Mouse (Mus musculus) lung, postnatal 14 days (tissue): ENCODE measurements around the gene Rbm8a.

Experiments used
- DNase-seq: peaks from one replicate; pipeline ENCODE4 v3.0.0; 2021

The Rbm8a gene

GRCm38 (mm10) chr3:96629729-96630600 is at the start of gene Rbm8a:
Rbm8a (plus strand) TSS chr3:96629933.
- DNase-seq = peak; percentile 97

- no peak for DNase-seq
Measured at GRCm38 (mm10) chr3:96581141-96581540, 48.6 kb upstream of the Rbm8a start.

- no peak for DNase-seq
Measured at GRCm38 (mm10) chr3:96581771-96582515, 47.8 kb upstream of the Rbm8a start.

- DNase-seq = no peak
Measured at GRCm38 (mm10) chr3:96583386-96583785, 46.3 kb upstream of the Rbm8a start.

- DNase-seq = no peak
Measured at GRCm38 (mm10) chr3:96590657-96591056, 39.1 kb upstream of the Rbm8a start.

GRCm38 (mm10) chr3:96593374-96593773 is 36.4 kb upstream of the Rbm8a start:
- peak; percentile 41 for DNase-seq

- peak; percentile 95 for DNase-seq
Measured at GRCm38 (mm10) chr3:96593790-96594560, 35.8 kb upstream of the Rbm8a start, which contains the start of gene Polr3gl. Polr3gl (minus strand) TSS chr3:96594181.

GRCm38 (mm10) chr3:96594851-96595250 is 34.9 kb upstream of the Rbm8a start:
- DNase-seq = no peak

GRCm38 (mm10) chr3:96595661-96596060 is 34.1 kb upstream of the Rbm8a start:
- no peak for DNase-seq

- peak; percentile 40 for DNase-seq
Measured at GRCm38 (mm10) chr3:96596228-96596707, 33.5 kb upstream of the Rbm8a start, which contains the start of gene Ankrd34a. Ankrd34a (plus strand) TSS chr3:96596636.

GRCm38 (mm10) chr3:96596855-96597254 is 32.9 kb upstream of the Rbm8a start:
- no peak for DNase-seq

GRCm38 (mm10) chr3:96597435-96597891 is 32.3 kb upstream of the Rbm8a start:
- no peak for DNase-seq

GRCm38 (mm10) chr3:96598156-96599068 is 31.3 kb upstream of the Rbm8a start:
- peak; percentile 63 for DNase-seq

GRCm38 (mm10) chr3:96599069-96599393 is 30.7 kb upstream of the Rbm8a start:
- DNase-seq = no peak

- DNase-seq = no peak
Measured at GRCm38 (mm10) chr3:96599411-96599810, 30.3 kb upstream of the Rbm8a start.

GRCm38 (mm10) chr3:96600639-96601250 is 29.0 kb upstream of the Rbm8a start, which contains the start of gene Lix1l:
Lix1l (plus strand) TSS chr3:96601149.
- DNase-seq = peak; percentile 91

- peak; percentile 75 for DNase-seq
Measured at GRCm38 (mm10) chr3:96601251-96601787, 28.4 kb upstream of the Rbm8a start.

- peak; percentile 49 for DNase-seq
Measured at GRCm38 (mm10) chr3:96601941-96602703, 27.6 kb upstream of the Rbm8a start.

- DNase-seq = no peak
Measured at GRCm38 (mm10) chr3:96602704-96603084, 27.0 kb upstream of the Rbm8a start.

- DNase-seq = no peak
Measured at GRCm38 (mm10) chr3:96603311-96603710, 26.4 kb upstream of the Rbm8a start.
